Mouse (Mus musculus) T-helper 1 cell (primary cell): ENCODE measurements at regions not wholly inside any gene's neighbourhood (a gene's known extent, or its start where the extent isn't known, plus 50 kb on each side); places are given as distances from the start of the nearest gene placed in this dataset.

Experiments
- in situ Hi-C: fragments of 300-600 bp; cut with MboI, MseI; formaldehyde crosslinking; loops from one replicate; pipeline ENCODE4 v1.15.1; 2025; ENCODE audit warnings: high pct_unique_total_duplicates

DNA sequence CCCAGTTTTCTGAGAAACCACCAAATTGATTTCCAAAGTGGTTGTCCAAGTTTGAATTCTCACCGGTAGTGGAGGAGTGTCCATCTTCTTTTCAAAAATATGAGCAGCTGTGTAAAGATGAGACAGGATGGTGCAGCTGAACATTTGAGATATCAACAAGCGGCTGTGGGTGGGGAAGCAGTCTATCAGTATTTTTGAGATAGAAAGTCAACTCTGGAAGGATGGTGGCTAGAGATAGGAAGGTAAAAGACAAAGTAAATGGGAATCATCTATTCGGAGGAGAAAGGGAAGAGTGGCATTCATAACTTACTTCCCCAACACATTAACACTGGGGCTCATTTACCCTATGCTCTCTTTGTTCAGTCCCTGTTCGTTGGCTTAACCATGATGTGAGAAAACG lies 146.9 kb upstream of the Gmnc start:
- in situ Hi-C loops = loop anchor here (10.0 kb wide), 1 partner anchor 904 kb away; no protein-coding TSS in a partner anchor

DNA sequence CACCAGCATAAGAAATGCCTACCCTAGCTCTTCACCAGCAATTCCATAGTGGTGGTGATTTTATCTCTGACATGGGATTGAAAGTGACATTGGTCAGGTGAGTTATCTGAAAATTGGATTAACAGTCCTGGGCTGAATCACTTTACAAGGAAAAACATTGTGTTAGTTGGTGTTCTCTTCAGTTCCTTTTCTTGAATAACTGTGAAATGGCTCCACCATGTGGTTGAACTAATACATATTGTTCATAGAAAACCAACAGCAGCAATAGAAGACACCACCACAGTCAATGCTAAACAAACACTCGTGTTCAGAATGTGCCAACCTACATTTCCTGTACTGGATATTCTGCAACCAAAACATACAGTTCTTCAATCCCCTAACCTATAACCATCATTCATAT lies 147.5 kb upstream of the Gmnc start:
- in situ Hi-C loops = loop anchor here (10.0 kb wide), 1 partner anchor 904 kb away; no protein-coding TSS in a partner anchor

DNA sequence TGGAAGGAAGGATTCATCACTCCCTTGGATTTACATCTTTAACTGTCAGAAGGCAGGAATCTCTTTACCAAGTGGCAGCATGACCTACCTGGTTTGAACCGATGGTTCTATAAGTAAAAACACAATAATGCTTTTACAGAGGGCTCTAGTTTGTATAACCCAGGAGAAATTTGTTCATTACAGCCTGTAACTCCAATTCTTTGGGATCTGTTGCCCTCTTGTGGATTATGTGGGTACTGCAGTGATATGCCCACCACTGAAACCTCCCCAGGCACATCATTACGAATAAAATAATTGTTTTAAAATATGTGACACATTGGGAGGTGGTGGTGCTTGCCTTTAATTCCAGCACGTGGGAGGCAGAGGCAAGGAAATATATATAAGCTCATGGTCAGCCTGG lies 148.6 kb upstream of the Gmnc start:
- in situ Hi-C loops = no loop called here

DNA sequence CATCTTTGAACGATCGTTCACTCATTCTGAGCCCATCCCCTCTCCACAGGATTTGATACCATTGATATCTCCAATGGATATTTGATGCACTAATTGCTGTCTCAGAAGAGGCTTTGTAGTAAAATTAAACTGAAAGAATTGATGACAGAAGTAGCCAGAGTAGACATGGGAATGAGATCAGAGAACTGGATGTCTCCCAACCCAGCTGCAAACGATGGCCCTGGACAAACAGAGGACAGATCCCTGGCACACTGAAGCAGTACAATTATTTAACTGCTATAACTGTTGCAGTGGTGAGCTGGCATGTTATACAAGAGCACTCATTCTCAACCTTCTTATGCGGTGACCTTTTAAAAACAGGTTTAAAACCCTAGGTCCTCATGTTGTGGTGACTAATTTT lies 151.5 kb upstream of the Ostn start:
- in situ Hi-C loops = no loop called here

DNA sequence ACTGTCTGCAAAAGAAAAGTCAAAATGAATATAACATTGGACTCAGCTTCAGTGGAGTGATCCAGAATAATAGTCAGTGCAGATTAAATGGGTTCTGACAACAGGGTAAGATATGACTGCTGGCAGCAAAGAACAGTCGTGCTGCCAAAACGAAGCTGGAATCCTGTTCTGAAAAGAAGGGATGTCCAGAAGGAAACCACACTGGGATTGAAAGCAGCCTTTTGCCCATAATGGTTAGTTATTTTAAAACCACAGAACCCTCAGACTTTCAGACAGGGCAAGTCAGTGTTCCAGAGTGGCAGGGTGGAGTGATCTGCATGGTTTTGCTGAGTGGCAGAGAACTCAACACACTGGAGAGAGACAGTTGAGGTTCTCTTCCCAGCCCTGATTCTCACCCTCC lies 111.6 kb upstream of the Ostn start:
- in situ Hi-C loops = no loop called here
